Mouse (Mus musculus) lung, adult 2 months (tissue): ENCODE data around the gene Tnfsf12. TPM values are rescaled to one million over a fixed set of nuclear protein-coding genes. Genes with fewer than 3 reads are reported as not detected.

Experiments used
- DNase-seq: peaks from one replicate; pipeline ENCODE4 v3.0.0; 2022
- H3K4me1 ChIP-seq: fragments of 200-500 bp; 2 replicates; pipeline ENCODE4 v1.6.1; 2011; ENCODE audit warnings: low read length; ENCODE audit not compliant: control insufficient read depth, insufficient read depth
- H3K4me3 ChIP-seq: fragments of 200-500 bp; replicated peaks from 2 replicates; pipeline ENCODE3; 2011; ENCODE audit warnings: low read depth, mild to moderate bottlenecking, control low read depth, low read length; ENCODE audit errors: extremely low read depth
- CTCF ChIP-seq: fragments of 200-500 bp; IDR thresholded peaks from 2 replicates; pipeline ENCODE4 v1.5.1; 2011; ENCODE audit warnings: mild to moderate bottlenecking, low read length, control low read depth; ENCODE audit not compliant: insufficient read depth
- POLR2A ChIP-seq: fragments of 200-500 bp; IDR thresholded peaks from 2 replicates; pipeline ENCODE4 v1.6.1; 2011; ENCODE audit warnings: low read depth, mild to moderate bottlenecking, control low read depth, low read length, borderline replicate concordance; ENCODE audit errors: extremely low read depth
- WGBS: fragments of 180-500 bp; shearing (Covaris S2); methylation state at CpG from one replicate; pipeline ENCODE4 v1.1.7; 2018; 5-methylcytosine and 5-hydroxymethylcytosine counted together
- polyA plus RNA-seq: library from polyadenylated mRNA; depleted of rRNA; stranded (reverse); fragments of >200 nt; gene quantifications from 2 replicates; pipeline ENCODE4 v1.2.3, GENCODE M21; 2012

The Tnfsf12 gene
- polyA plus RNA-seq, 1 experiment: 84.2 TPM

DNA sequence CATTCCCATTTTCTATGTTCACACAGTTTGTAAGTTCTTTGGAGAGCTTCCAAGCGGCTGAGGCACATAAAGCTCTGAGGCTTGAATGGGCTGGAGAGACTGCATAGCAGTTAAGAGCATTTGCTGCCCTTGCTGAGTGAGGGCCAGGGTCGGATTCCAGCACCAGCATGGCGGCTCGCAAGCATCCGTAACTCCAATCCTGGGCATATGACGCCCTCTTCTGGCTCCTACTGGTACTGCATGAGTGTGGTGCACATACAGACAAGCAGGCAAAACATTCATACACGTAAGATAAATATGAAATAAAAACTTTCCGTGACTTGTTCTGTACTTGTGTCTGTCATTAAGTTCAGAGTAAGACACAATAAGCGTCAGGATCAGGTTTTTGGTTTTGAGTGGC lies 19.8 kb upstream of the Tnfsf12 start:
- TF ChIP-seq CTCF: peak; percentile 61
- TF ChIP-seq POLR2A: no peak
- WGBS: 59% methylated on average over 9 of the region's 9 CpGs
- peaks cover 3% of the 10 kb centered on the region; the same call in 1 of the 2 replicates for H3K4me1 ChIP-seq
- DNase-seq: peak; percentile 42
- H3K4me3 ChIP-seq: no peak overlapping the region

DNA sequence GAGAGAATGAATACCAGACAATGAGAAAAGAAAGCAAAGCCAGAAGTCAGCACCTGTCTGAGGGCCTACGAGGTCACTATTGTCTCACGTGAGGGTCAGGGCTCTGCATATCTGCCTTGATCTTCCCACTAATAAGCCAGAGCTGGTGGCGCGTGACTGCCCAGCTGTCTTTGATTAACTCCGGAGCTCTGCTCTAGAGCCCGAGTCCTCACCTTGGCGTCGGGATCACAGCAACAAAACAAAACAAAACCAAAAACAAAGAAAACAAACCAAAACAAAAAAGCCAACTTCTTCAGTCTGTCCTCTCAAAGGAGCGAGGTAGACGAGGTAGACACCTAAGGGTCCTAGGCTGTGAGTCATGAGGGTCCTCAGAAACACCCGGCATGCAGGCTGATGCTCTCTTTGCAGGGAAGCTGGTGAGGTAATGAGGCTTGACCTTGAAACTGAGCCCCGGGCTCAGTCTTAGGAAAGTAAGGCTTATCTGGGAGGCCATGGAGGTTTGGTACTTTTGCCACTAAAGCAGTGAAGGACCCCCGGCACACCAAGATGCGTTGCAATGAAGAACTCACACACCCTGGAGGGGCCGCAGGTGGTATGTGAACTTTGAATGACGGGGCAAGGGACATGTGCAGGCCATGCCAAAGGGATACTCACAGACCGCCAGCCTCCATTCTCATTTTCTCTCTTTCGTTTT lies 19.1 kb upstream of the Tnfsf12 start:
- no peak for TF ChIP-seq CTCF
- TF ChIP-seq POLR2A: no peak
- H3K4me3 ChIP-seq: no peak overlapping the region
- WGBS: 73% methylated on average over 18 of the region's 18 CpGs
- DNase-seq: no peak
- peaks cover 3% of the 10 kb centered on the region; the same call in 1 of the 2 replicates for H3K4me1 ChIP-seq

DNA sequence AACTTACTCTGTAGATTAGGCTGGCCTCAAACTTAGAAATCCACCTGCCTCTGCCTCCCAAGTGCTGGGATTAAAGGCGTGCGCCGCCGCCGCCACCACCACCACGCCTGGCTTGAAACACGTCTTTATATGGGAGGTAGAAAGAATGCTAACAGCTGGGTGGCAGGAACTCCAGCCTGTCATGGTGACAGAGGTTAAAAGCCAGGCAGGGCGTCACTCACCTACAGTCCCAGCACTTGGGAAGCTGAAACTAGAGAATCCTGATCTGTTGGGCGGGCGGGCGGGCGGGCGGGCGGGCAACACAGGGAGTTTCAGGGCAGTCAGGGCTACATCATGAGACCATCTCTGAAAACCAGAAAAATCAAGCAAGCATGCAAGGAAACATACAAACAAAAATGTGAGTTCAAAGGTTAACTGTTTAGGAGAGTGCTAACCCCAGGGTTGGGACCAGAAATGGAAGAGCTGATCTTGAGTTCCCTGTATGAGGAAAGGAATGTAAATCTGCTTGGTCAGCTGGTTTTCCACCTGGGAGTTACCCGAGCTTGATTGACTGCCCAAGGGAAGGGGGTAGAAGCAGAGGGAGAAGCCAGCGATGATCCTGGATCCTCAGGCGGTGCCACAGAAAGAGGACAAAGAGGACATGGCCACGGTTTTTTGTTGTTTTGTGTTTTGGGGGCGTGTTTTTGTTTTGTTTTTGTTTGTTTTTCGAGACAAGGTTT lies 17.5 kb upstream of the Tnfsf12 start:
- no peak for DNase-seq
- no peak for TF ChIP-seq CTCF
- TF ChIP-seq POLR2A: no peak
- 75% methylated on average over 20 of the region's 20 CpGs for WGBS
- Histone ChIP-seq H3K4me1 (peaks cover 3% of the 10 kb centered on the region; the same call in 1 of the 2 replicates), H3K4me3 (no peak overlapping the region)

DNA sequence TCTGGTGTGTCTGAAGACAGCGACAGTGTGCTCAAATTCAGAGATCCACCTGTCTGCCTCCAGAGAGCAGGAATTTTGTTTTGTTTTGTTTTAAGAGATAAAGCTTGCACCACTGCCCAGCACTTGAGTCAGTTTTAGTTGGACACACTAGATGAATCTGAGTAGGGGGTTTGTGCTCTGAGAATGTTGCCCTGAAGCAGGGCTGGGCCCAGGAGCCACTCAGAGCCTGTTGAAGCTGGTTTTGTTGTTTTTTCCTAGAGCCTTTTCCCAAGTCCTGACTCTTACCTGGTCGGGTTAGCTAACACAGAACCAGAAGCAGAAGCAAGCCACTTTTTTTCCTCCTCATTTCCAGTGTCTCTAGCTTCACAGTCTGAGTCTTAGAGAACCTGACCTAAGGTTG lies 15.4 kb upstream of the Tnfsf12 start:
- Histone ChIP-seq H3K4me1 (peaks cover 3% of the 10 kb centered on the region; the same call in 1 of the 2 replicates), H3K4me3 (no peak overlapping the region)
- no peak for DNase-seq
- WGBS: 80% methylated on average over 2 of the region's 2 CpGs
- TF ChIP-seq CTCF (no peak), POLR2A (no peak)

DNA sequence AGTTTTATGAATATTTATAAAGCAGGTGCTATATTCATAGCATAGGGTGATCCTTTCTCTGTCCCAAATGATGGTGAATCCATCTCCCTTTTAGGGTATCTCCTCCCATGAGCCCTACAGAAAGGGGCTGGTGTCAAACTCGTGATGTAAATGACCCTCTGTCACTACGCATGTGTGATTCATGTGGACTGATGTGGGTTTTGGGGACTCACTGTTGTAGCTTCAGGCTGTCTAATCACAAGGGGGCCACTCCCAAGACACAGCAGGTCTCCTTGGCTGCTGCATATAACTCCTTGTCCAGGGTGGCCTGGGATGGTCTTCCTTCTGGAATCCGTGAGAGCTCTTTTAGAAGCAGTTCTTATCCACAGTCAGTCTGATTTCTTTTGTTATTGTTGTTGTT lies 14.8 kb upstream of the Tnfsf12 start:
- Histone ChIP-seq H3K4me3 (no peak overlapping the region), H3K4me1 (no peaks in the 10 kb centered on the region)
- TF ChIP-seq CTCF (no peak), POLR2A (no peak)
- 78% methylated on average over 3 of the region's 3 CpGs for WGBS
- no peak for DNase-seq

DNA sequence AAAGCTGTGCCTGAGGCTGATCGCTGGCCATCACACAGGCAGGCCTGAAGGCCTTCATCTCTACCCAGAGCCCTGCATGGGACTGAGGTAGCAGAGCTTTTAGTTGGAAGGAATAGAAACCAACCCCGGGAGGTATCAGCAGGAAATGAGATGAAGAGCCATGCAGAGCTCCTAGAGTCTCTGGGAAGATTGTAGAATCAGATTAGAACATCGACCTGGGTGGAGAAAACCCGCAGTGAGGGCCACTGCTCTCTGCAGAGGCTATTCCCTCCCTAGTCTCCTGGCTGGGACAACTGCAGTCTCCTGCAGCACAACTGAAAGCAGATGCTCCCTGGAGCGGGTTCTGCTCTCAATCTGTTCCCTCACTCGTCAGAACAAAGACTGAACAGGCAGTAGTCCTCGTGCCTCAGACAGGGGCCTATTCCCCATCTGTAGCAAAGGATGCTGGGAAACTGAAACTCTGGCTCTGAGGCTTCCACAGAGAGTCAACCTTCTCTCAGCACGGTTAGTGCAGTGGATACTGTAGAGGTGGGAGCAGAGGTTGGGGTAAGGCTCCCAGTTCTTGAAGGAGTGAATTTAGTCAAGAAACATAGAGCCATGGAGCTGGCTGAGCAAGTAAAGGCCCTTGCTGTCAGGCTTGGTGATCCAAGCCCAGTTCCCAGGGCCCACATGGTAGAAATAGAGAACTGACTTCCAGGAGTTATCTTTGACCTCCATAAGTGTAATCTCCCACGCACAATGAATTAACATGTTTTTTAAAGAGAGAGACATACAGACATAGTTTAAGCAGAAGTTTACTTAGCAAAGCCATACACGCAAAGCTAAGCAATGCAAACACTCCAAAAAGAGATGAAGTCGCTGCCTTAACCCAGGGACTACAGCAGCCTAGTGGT lies 14.2 kb upstream of the Tnfsf12 start:
- WGBS: 59% methylated on average over 11 of the region's 11 CpGs
- Histone ChIP-seq H3K4me3 (no peak overlapping the region), H3K4me1 (no peaks in the 10 kb centered on the region)
- TF ChIP-seq CTCF: no peak
- TF ChIP-seq POLR2A: no peak
- DNase-seq: no peak

DNA sequence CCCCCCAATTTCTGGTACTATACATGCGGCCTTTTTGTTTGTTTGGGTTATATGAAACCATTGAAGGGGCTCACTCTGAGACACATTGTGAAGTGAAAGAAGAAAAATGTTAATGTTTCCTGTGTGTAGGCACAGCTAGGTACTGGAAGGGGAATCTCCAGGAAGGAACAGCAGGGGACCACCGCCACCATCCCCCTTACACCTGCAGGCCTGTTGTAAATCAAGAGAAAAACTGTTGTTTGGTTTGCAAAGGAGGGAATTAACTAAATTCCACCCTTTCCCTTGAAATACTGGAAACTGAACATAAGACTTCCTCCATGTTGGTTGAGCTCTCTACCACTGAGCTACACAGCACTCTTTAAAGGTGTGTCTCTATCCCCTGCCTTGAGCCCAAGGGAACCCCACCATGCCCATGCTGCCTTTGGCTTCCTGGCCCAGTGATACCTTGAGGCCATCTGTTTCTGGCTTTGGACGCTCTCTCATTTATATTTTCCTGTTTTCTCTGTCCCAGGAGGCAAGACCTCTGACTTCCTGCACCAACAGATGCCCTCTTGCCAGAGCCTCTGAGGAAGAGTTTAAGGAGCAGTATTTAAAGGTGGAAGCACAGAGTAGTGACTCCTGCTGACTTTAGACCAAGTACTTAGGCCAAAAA lies 13.1 kb upstream of the Tnfsf12 start:
- no peak for DNase-seq
- 71% methylated on average over 3 of the region's 3 CpGs for WGBS
- no peaks in the 10 kb centered on the region for H3K4me1 ChIP-seq
- H3K4me3 ChIP-seq: no peak overlapping the region
- TF ChIP-seq POLR2A (no peak), CTCF (no peak)

DNA sequence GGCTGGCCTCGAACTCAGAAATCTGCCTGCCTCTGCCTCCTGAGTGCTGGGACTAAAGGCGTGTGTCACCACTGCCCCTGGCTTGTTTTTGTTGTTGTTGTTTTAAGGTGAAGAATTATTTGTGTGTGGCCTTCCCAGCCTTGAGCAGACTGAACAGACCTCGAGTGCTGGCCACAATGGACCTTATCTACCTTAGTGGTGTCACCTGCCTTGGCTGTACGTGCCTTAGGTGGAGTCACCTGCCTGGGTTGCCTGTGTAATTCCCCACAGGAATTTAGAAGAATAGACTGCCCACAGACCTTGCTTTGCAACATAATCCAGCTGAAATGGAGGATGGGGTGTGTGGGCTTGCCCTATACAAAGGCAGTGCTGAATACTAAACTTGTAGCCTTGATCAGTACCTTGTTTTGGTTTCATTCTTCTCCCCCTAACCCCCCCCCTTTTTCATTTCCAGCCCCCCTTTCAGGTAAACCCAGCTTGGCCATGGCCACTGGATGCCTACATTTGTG lies 12.3 kb upstream of the Tnfsf12 start:
- no peak for DNase-seq
- H3K4me1 ChIP-seq: no peaks in the 10 kb centered on the region
- TF ChIP-seq CTCF (no peak), POLR2A (no peak)
- no peak overlapping the region for H3K4me3 ChIP-seq
- WGBS: 90% methylated on average over 4 of the region's 4 CpGs

DNA sequence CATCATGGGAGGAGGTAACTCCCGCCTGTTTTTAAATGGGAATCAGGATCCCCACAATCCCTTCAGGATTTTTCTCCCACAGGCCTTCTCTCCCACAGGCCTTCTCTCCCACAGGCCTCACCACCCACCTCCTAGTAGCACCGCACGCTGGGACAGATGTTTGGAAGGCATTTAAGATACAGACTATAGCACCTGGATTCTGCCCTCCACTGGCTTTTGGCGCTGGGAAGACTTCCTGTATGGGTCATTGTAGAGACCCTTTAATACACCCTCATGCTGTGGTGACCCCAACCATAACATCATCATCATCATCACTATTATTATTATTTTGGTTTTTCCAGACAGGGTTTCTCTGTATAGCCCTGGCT lies 11.8 kb upstream of the Tnfsf12 start:
- H3K4me3 ChIP-seq: no peak overlapping the region
- 92% methylated on average over 4 of the region's 4 CpGs for WGBS
- no peaks in the 10 kb centered on the region for H3K4me1 ChIP-seq
- TF ChIP-seq CTCF: no peak
- TF ChIP-seq POLR2A: no peak
- no peak for DNase-seq

DNA sequence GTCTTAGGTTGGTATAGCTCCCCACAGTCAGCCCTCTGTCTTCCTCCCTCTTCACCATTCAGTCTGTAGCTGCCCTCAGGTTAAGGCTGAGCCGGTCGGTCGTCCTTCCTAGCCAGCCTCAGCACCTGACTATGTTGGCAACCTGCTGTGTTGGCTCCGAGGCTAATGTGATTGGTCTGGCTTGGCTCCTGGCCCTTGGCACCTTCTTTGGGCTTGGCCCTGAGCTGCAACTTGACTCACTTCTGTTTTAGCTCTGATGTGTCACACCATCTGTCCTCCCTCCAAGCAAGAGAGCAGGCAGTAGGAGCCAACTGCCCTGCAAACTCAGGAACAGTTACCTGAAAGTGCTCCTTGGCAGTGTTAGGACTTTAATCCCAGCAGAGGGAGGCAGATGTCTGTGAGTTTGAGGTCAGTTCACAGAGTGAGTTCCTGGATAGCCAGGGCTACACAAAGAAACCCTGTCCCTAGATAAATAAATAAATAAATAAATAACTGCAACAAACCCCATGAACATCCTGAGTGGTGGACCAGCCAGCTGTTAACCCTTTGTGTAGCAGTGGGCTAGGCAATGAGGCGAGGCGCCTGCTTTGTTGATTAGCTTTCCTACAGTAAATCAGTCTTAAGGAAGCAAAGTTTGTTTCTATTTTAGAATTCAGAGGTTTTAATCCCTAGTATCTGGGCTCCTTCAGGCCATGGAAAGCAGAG lies 11.3 kb upstream of the Tnfsf12 start:
- Histone ChIP-seq H3K4me1 (no peaks in the 10 kb centered on the region), H3K4me3 (no peak overlapping the region)
- TF ChIP-seq CTCF (no peak), POLR2A (peak; percentile 26; the same call in 1 of the 2 replicates)
- 43% methylated on average over 6 of the region's 6 CpGs for WGBS
- DNase-seq: peak; percentile 55
